Mouse (Mus musculus): Measurements from ENCODE around the gene Gm4187.
"Not testable (repeated sequence)": the region's sequence is repeated elsewhere in the genome, so short reads cannot be mapped to it uniquely, and the experiment has no call there.

Gene Gm4187

GRCm38 (mm10) chr7:22329617-22330016 lies at the start of gene Gm4187:
TSS of gene Gm4187 (minus strand) at chr7:22329717.
- not testable (repeated sequence) for DNase-seq (ENCODE audit: low read depth, low spot score)

GRCm38 (mm10) chr7:22370939-22371338 lies 41.4 kb upstream of the Gm4187 start, which contains the start of gene Gm8660:
TSS of gene Gm8660 (minus strand) at chr7:22371039.
- DNase-seq (ENCODE audit: low read depth, low spot score) = not testable (repeated sequence)
